Mouse (Mus musculus) kidney, postnatal 0 days (tissue): Measurements from ENCODE around the gene Sox18. TPM values are rescaled to one million over a fixed set of nuclear protein-coding genes. Genes with fewer than 3 reads are reported as not detected.

Source experiments
- ATAC-seq: fragments of 200-750 bp; cut with Nextera tagmentation; replicated peaks from 2 replicates; pipeline ENCODE4 v1.8.0; 2017; ENCODE audit warnings: low read depth, moderate number of reproducible peaks, moderate TSS enrichment, moderate library complexity; ENCODE audit not compliant: low FRiP score
- DNase-seq: peaks from one replicate; pipeline ENCODE4 v3.0.0-alpha.2; 2016; ENCODE audit warnings: low spot score
- H3K27ac ChIP-seq: fragments of 300-500 bp; sonication (generic); 2 replicates; pipeline ENCODE4 v1.5.1; 2014; ENCODE audit warnings: mild to moderate bottlenecking
- H3K27me3 ChIP-seq: fragments of 300-500 bp; sonication (generic); 2 replicates; pipeline ENCODE4 v1.6.1; 2014; ENCODE audit warnings: low read length, mixed read lengths; ENCODE audit not compliant: insufficient read depth
- H3K36me3 ChIP-seq: fragments of 300-500 bp; sonication (generic); 2 replicates; pipeline ENCODE4 v1.6.1; 2014; ENCODE audit warnings: low read length, mixed read lengths; ENCODE audit not compliant: insufficient read depth
- H3K4me1 ChIP-seq: fragments of 300-500 bp; sonication (generic); replicated peaks from 2 replicates; pipeline ENCODE4 v1.6.1; 2014; ENCODE audit warnings: antibody characterized with exemption, low read length, mixed read lengths; ENCODE audit not compliant: insufficient read depth
- H3K4me2 ChIP-seq: fragments of 300-500 bp; sonication (generic); 2 replicates; pipeline ENCODE4 v1.6.1; 2014; ENCODE audit warnings: mild to moderate bottlenecking, low read length, moderate library complexity, mixed read lengths
- H3K4me3 ChIP-seq: fragments of 300-500 bp; sonication (generic); replicated peaks from 2 replicates; pipeline ENCODE4 v1.5.1; 2014; ENCODE audit warnings: low read depth, low read length
- H3K9ac ChIP-seq: fragments of 300-500 bp; sonication (generic); 2 replicates; pipeline ENCODE4 v1.6.1; 2014; ENCODE audit warnings: low read depth, low read length
- H3K9me3 ChIP-seq: fragments of 300-500 bp; sonication (generic); replicated peaks from 2 replicates; pipeline ENCODE4 v1.6.1; 2016; ENCODE audit warnings: low read length, inconsistent platforms, mixed read lengths
- CTCF ChIP-seq: IDR thresholded peaks from 2 replicates; pipeline ENCODE4 v1.5.1; 2016; ENCODE audit warnings: antibody characterized with exemption, low read depth, mild to moderate bottlenecking, moderate library complexity
- WGBS: fragments of 180-500 bp; shearing (Covaris S2); extraction: QIAGEN DNeasy Blood & Tissue Kit; methylation state at CpG from one replicate; pipeline ENCODE4 v1.1.7; 2014; 5-methylcytosine and 5-hydroxymethylcytosine counted together
- polyA plus RNA-seq: library from polyadenylated mRNA; unstranded; fragments of >200 nt; fragmentation: Nextera tagmentation; extraction: Ambion mirVana; gene quantifications from 2 replicates; pipeline ENCODE4 v1.2.1, GENCODE M21; 2015

Gene Sox18
- polyA plus RNA-seq, 1 experiment from 2014 or later, result 62.2 TPM

DNA sequence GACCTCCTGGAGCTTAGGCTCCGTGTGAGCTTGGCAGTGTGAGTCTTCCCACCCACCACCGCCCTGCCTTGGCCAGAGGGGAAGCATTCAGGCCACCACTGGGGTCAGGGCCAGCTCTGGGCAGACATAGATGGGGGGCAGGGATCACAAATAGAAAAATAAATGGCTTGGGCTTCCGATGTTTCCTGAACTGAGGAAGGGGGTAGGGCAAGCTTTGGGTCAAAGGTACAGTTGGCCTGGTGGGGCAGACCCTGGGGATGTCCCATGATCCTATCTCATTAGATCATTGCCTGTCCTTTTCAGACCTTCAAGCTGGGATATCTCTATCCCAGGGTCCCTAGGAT, 6.3 kb upstream of the Sox18 start:
- no peaks in the 10 kb centered on the region for H3K9me3 ChIP-seq
- H3K4me1 ChIP-seq, result peaks cover 17% of the 10 kb centered on the region; the same call in 1 of the 2 replicates
- H3K4me3 ChIP-seq, result no peak overlapping the region
- 44% methylated on average over 3 of the region's 3 CpGs for WGBS
- no peak for TF ChIP-seq CTCF
- no peaks in the 10 kb centered on the region for H3K36me3 ChIP-seq
- H3K27me3 ChIP-seq, result peaks cover 5% of the 10 kb centered on the region
- no peak overlapping the region for H3K4me2 ChIP-seq
- no peak for ATAC-seq
- no peak for DNase-seq
- no peak overlapping the region for H3K9ac ChIP-seq
- H3K27ac ChIP-seq, result peak overlapping the region; percentile 26; the same call in 1 of the 2 replicates

DNA sequence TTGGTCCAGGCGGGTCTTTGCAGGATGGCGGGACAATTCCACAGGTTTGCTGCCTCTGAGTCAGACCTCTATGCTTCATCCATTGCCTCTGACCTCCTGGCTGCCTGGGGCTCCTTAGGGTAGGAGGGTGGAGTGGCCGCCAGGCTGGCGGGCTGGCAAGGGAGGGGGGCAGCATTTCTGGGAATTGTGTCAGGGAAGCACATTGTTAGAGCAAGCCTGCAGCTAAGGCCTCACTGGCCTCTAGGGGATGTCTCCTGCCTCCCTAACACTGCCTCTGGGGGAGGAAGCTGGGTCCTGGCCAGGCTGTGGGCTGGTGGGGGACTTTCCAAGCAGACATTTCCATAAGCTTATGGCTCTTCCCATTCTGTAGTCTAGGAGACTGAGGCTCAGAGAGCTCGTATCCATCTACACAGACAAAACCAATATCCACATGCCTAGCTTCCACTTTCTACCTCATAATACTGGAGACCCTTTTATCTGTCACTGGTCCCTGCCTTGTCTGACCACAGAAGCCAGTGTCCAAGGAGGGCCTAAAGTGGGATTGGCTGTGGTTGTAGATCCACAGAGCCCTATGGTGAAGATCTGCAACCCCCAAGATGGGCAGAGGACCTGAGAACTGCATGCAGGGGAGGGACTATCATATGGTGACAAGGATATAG, 5.8 kb upstream of the Sox18 start:
- H3K4me1 ChIP-seq, result peaks cover 17% of the 10 kb centered on the region; the same call in 1 of the 2 replicates
- H3K4me3 ChIP-seq, result no peak overlapping the region
- 73% methylated on average over 5 of the region's 5 CpGs for WGBS
- DNase-seq (no peak), ATAC-seq (no peak)
- no peaks in the 10 kb centered on the region for H3K9me3 ChIP-seq
- no peak overlapping the region for H3K4me2 ChIP-seq
- H3K36me3 ChIP-seq, result no peaks in the 10 kb centered on the region
- H3K27me3 ChIP-seq, result peaks cover 10% of the 10 kb centered on the region
- peak; percentile 37 for TF ChIP-seq CTCF
- H3K9ac ChIP-seq, result no peak overlapping the region
- peak overlapping the region; percentile 26; the same call in 1 of the 2 replicates for H3K27ac ChIP-seq

DNA sequence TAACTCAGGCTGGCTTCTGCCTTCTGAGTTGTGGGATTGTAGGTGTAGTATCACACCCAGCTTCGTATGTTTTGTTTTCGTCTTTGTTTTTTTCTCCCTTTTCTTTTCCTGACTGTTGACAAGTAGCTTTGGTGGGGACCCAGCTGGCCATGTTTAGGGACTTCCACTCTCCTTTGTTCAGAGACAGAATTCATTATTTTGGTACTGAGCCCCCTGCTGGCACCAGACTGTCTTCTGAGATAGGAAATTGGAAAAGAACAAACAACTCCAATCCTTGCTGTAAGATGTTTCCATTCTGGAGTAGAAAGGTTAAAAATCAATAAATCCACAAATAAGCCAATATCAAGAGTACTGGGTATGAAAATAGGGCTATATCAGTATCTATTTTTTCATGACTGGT, 5.0 kb upstream of the Sox18 start:
- TF ChIP-seq CTCF, result peak; percentile 63
- no peak overlapping the region for H3K4me2 ChIP-seq
- H3K27ac ChIP-seq, result peak overlapping the region; percentile 72
- no peak overlapping the region for H3K4me3 ChIP-seq
- 50% methylated on average over 2 of the region's 2 CpGs for WGBS
- 0 out of 2 replicates have a peak overlapping the region, but pooled peaks have one; percentile 41 for H3K9ac ChIP-seq
- H3K4me1 ChIP-seq, result peaks cover 17% of the 10 kb centered on the region; the same call in 1 of the 2 replicates
- H3K36me3 ChIP-seq, result no peaks in the 10 kb centered on the region
- H3K9me3 ChIP-seq, result no peaks in the 10 kb centered on the region
- ATAC-seq (no peak), DNase-seq (peak; percentile 71)
- H3K27me3 ChIP-seq, result peaks cover 17% of the 10 kb centered on the region

DNA sequence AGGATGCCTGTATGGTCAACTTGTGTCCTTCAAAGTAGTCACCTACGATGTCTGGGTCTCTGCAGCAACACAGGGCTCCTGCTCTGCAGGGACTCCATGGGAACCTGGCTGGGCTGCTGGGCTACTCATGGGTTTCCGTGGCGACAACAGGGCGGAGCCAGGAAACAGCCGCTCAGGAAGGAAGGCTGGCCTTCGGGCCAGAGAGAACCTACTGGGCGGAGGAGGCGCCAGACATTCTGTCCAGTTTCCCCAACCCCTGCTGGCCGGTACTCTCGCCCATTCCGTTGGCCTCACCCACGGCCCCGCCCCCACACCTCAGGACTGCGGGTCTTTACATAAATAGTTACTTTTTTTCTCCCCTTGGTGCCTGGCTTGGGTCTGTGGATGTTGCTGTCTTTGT, 4.0 kb upstream of the Sox18 start:
- ATAC-seq (peak; percentile 36), DNase-seq (peak; percentile 82)
- Histone ChIP-seq H3K36me3 (no peaks in the 10 kb centered on the region), H3K27ac (peak overlapping the region; percentile 72), H3K9ac (peak overlapping the region; percentile 41; the same call in 1 of the 2 replicates), H3K4me1 (peaks cover 18% of the 10 kb centered on the region), H3K4me3 (0 out of 2 replicates have a peak overlapping the region, but pooled peaks have one; percentile 0), H3K27me3 (peaks cover 27% of the 10 kb centered on the region), H3K4me2 (peak overlapping the region; percentile 45), H3K9me3 (no peaks in the 10 kb centered on the region)
- 3% methylated on average over 14 of the region's 14 CpGs for WGBS
- TF ChIP-seq CTCF, result 0 out of 2 replicates have a peak, but pooled peaks have one; percentile 21

DNA sequence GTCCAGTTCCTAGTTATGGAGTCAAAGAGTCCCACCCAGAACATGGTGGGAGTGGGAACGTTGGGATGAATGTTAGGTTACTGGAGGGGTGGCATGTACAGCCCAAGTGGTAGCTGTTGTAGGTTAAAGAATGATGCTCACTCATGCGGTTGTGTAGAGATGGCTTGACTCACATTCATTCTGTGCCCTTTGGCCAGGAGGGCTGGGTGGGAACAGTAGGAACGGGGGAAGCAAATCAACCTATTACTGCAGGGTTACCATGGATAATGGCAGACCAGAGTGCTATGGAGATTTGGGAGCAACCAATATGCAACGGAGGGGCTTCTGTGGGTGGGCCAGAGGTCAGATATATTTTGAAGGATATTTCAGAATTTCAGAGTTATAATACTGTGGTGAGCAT, 3.5 kb upstream of the Sox18 start:
- Histone ChIP-seq H3K27me3 (peaks cover 32% of the 10 kb centered on the region), H3K4me1 (peaks cover 21% of the 10 kb centered on the region), H3K9me3 (no peaks in the 10 kb centered on the region), H3K9ac (no peak overlapping the region), H3K27ac (peak overlapping the region; percentile 72; the same call in 1 of the 2 replicates), H3K4me2 (no peak overlapping the region), H3K36me3 (no peaks in the 10 kb centered on the region), H3K4me3 (no peak overlapping the region)
- TF ChIP-seq CTCF, result no peak
- ATAC-seq (no peak), DNase-seq (no peak)
- WGBS, result 79% methylated on average over 4 of the region's 4 CpGs

DNA sequence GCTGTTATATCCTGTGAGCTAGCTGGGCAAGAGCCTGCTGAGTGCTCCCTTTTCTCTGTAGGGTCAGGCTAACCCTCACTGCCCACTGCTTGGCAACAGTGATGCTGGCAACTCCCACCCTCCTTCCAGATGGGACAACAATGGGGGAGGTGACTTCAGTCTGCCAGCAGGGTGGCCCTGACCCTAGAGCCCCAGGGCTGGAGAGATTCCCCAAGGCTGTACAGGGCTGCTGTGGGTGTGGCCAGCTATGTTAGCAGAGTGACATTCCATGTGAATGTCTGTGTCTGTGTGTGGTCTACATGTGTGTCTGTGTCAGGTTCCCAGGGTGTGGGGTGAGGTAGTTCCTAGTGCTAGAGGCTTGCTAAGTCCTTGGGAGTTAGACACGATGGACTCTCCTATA, 2.1 kb upstream of the Sox18 start:
- 54% methylated on average over 1 of the region's 1 CpGs for WGBS
- ATAC-seq (peak; percentile 48; the same call in 1 of the 2 replicates), DNase-seq (peak; percentile 43)
- H3K4me3 ChIP-seq, result no peak overlapping the region
- no peak for TF ChIP-seq CTCF
- no peaks in the 10 kb centered on the region for H3K9me3 ChIP-seq
- no peak overlapping the region for H3K27ac ChIP-seq
- no peaks in the 10 kb centered on the region for H3K36me3 ChIP-seq
- no peak overlapping the region for H3K9ac ChIP-seq
- H3K4me1 ChIP-seq, result peaks cover 21% of the 10 kb centered on the region
- H3K27me3 ChIP-seq, result peaks cover 34% of the 10 kb centered on the region
- no peak overlapping the region for H3K4me2 ChIP-seq
